Mouse (Mus musculus): ENCODE results near the gene Nek1.

- TF ChIP-seq POLR2A (IDR thresholded peaks at IDR 0.05; ENCODE audit: low read depth, low read length) (no peak), CTCF (IDR thresholded peaks at IDR 0.05; ENCODE audit: borderline replicate concordance, insufficient read depth, low read length) (no peak)
These were observed 163.4 kb downstream of the Nek1 start for GRCm38 (mm10) chr8:61156406-61156805.

Data from embryonic fibroblast, embryonic 13.5 days (primary cell).